Mouse (Mus musculus): ENCODE measurements around the gene Mkln1. TPM values are rescaled to one million over a fixed set of nuclear protein-coding genes. Genes with fewer than 3 reads are reported as not detected.

The Mkln1 gene
- polyA plus RNA-seq, 1 experiment from 2014 or later, result 178 TPM

- WGBS, result 93% methylated on average over 7 of the region's 7 CpGs
- H3K9me3 ChIP-seq, result no peaks in the 10 kb centered on the region
- H3K4me2 ChIP-seq (replicated peaks), result no peak overlapping the region
- H3K9ac ChIP-seq, result no peak overlapping the region
- no peak overlapping the region for H3K27ac ChIP-seq
- H3K36me3 ChIP-seq, result 0 out of 2 replicates have a peak, but pooled peaks cover 5% of the 10 kb centered on the region
- H3K27me3 ChIP-seq (replicated peaks), result no peaks in the 10 kb centered on the region
- no peak overlapping the region for H3K4me3 ChIP-seq (replicated peaks)
- ATAC-seq, result no peak
- H3K4me1 ChIP-seq (replicated peaks), result no peaks in the 10 kb centered on the region
Observed at GRCm38 (mm10) chr6:31489950-31490349, 91.4 kb downstream of the Mkln1 start.

DNA sequence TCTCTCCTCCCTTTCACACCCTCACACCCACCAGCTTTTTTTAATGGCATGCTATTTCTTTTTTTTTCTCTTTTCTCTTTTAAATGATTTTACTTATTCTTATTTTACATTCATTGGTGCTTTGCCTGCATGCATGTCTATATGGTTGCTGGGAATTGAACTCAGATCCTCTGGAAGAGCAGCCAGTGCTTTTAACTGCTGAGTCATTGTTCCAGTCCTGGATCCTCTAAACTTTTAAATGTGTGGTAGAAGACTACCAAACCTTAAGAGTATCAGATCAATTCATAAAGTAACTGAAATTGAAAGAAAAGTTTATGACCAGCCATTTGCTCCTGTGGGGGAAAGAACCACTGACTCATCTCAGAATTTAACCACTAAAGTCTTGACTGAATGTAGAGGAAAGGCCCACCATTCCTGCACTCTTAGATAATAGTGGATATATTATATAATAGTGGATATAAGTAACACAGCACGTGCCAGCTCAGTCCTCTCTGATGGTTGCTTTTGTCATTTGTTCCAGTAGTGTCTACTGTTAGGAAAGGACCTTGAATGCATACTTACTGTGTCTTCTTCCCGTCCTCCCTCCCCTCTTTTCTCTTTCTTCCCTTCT, 96.7 kb downstream of the Mkln1 start:
- H3K9ac ChIP-seq, result no peak overlapping the region
- H3K4me3 ChIP-seq (replicated peaks), result no peak overlapping the region
- no peaks in the 10 kb centered on the region for H3K27me3 ChIP-seq (replicated peaks)
- no peaks in the 10 kb centered on the region for H3K9me3 ChIP-seq
- WGBS, result 84% methylated on average over 2 of the region's 2 CpGs
- no peak for ATAC-seq
- no peak overlapping the region for H3K27ac ChIP-seq
- H3K4me1 ChIP-seq (replicated peaks), result no peaks in the 10 kb centered on the region
- H3K4me2 ChIP-seq (replicated peaks), result no peak overlapping the region
- H3K36me3 ChIP-seq, result peaks cover 6% of the 10 kb centered on the region; the same call in 1 of the 2 replicates

DNA sequence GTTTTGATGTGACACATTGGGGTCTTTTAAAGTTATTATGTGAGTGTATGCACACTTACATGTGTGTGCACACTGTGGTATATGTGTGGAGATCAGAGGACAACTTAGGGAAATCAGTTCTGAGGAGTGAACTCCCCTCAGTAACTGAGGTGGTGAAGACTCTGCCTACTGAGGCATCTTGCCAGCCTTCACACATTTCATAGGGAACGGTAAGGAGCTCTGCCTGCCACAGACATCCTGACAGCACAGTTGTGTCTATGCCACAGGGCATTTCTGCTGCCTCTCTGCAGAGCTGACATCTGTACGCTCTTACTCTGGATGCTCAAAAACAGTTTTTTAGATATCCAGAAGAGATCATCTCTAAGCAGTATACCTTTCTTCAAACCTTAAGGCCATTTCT, 97.7 kb downstream of the Mkln1 start:
- Histone ChIP-seq H3K9ac (no peak overlapping the region), H3K27ac (no peak overlapping the region), H3K4me1 (replicated peaks) (no peaks in the 10 kb centered on the region), H3K4me3 (replicated peaks) (no peak overlapping the region), H3K9me3 (no peaks in the 10 kb centered on the region), H3K4me2 (replicated peaks) (no peak overlapping the region), H3K27me3 (replicated peaks) (no peaks in the 10 kb centered on the region), H3K36me3 (peaks cover 4% of the 10 kb centered on the region; the same call in 1 of the 2 replicates)
- ATAC-seq, result no peak
- 94% methylated on average over 2 of the region's 2 CpGs for WGBS

DNA sequence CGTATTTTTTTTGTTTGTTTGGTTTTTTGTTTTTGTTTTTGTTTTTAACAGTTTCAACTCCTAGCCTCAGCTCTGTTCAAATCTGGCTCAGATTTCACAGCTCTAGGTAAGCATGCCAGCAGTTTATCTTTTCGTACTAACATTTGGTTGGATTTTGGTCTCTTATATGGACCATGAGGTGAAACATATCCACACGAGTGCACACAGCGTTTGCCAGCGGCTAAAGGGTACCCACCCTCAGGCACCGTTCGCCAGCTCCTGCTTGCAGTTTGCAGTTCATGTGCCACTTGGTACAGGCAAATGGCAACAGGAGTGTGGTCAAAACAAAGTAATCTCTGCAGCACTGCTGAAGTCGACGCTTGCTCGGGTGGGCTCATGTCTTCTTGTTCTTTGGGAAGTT, 101.3 kb downstream of the Mkln1 start:
- no peak for ATAC-seq
- H3K27me3 ChIP-seq (replicated peaks), result no peaks in the 10 kb centered on the region
- H3K4me2 ChIP-seq (replicated peaks), result no peak overlapping the region
- H3K9me3 ChIP-seq, result no peaks in the 10 kb centered on the region
- H3K9ac ChIP-seq, result no peak overlapping the region
- H3K36me3 ChIP-seq, result peaks cover 16% of the 10 kb centered on the region
- H3K4me1 ChIP-seq (replicated peaks), result no peaks in the 10 kb centered on the region
- WGBS, result 83% methylated on average over 10 of the region's 10 CpGs
- H3K4me3 ChIP-seq (replicated peaks), result no peak overlapping the region
- H3K27ac ChIP-seq, result no peak overlapping the region

DNA sequence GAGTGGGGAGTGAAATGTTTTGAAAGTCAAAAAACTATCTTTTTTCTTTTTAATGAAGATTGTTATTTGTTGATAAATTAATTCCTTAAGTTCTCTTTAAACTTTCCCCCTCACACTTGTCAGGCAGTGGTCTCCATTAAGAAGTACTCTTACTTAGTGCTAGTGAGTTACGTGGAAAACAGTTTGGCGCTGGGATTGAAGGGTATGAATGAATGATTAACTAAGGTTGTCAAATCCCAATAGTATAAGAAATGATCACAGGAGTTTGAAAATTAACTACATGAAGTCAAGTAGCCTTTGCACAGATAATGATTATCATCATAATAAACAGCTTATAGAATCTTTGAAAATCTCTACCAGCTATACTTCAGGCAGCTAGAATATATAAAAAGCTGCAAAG, 101.7 kb downstream of the Mkln1 start:
- ATAC-seq, result no peak
- no peak overlapping the region for H3K4me2 ChIP-seq (replicated peaks)
- no peak overlapping the region for H3K9ac ChIP-seq
- no peaks in the 10 kb centered on the region for H3K4me1 ChIP-seq (replicated peaks)
- H3K9me3 ChIP-seq, result no peaks in the 10 kb centered on the region
- H3K27me3 ChIP-seq (replicated peaks), result no peaks in the 10 kb centered on the region
- H3K4me3 ChIP-seq (replicated peaks), result no peak overlapping the region
- WGBS, result 70% methylated on average over 2 of the region's 2 CpGs
- H3K27ac ChIP-seq, result no peak overlapping the region
- peaks cover 16% of the 10 kb centered on the region for H3K36me3 ChIP-seq

DNA sequence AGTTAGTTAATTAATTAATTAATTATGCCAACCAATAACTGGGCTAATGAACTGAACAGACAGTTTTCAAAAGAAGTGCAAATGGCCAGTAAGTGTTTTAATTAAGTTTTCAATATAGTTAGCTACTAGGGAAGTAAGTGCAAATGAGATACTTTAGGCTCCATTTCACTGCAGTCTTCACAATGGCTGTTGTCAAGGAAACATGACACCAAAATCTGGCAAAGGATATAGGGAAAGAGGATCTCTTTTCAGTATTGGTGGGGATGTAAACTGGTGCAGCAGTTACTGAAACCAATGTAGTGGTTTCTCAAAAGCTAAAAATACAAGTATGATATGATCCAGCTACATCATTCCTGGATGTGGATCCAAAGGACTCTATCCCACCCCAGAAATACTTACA, 102.2 kb downstream of the Mkln1 start:
- no peak overlapping the region for H3K4me3 ChIP-seq (replicated peaks)
- no peaks in the 10 kb centered on the region for H3K4me1 ChIP-seq (replicated peaks)
- H3K4me2 ChIP-seq (replicated peaks), result no peak overlapping the region
- peaks cover 16% of the 10 kb centered on the region for H3K36me3 ChIP-seq
- no peak for ATAC-seq
- H3K27me3 ChIP-seq (replicated peaks), result no peaks in the 10 kb centered on the region
- no peak overlapping the region for H3K27ac ChIP-seq
- no peaks in the 10 kb centered on the region for H3K9me3 ChIP-seq
- H3K9ac ChIP-seq, result no peak overlapping the region

- no peaks in the 10 kb centered on the region for H3K27me3 ChIP-seq (replicated peaks)
- H3K27ac ChIP-seq, result no peak overlapping the region
- peaks cover 13% of the 10 kb centered on the region; the same call in 1 of the 2 replicates for H3K36me3 ChIP-seq
- no peak overlapping the region for H3K9ac ChIP-seq
- no peak overlapping the region for H3K4me3 ChIP-seq (replicated peaks)
- WGBS, result 89% methylated on average over 2 of the region's 2 CpGs
- no peaks in the 10 kb centered on the region for H3K9me3 ChIP-seq
- H3K4me2 ChIP-seq (replicated peaks), result no peak overlapping the region
- no peak for ATAC-seq
- no peaks in the 10 kb centered on the region for H3K4me1 ChIP-seq (replicated peaks)
Observed at GRCm38 (mm10) chr6:31502614-31503013, 104.1 kb downstream of the Mkln1 start.

GRCm38 (mm10) chr6:31513726-31514125, 115.2 kb downstream of the Mkln1 start:
- 71% methylated on average over 6 of the region's 6 CpGs for WGBS
- Histone ChIP-seq H3K36me3 (no peaks in the 10 kb centered on the region), H3K9me3 (no peaks in the 10 kb centered on the region), H3K4me3 (replicated peaks) (no peak overlapping the region), H3K4me2 (replicated peaks) (no peak overlapping the region), H3K9ac (no peak overlapping the region), H3K4me1 (replicated peaks) (no peaks in the 10 kb centered on the region), H3K27me3 (replicated peaks) (no peaks in the 10 kb centered on the region), H3K27ac (no peak overlapping the region)
- no peak for ATAC-seq

DNA sequence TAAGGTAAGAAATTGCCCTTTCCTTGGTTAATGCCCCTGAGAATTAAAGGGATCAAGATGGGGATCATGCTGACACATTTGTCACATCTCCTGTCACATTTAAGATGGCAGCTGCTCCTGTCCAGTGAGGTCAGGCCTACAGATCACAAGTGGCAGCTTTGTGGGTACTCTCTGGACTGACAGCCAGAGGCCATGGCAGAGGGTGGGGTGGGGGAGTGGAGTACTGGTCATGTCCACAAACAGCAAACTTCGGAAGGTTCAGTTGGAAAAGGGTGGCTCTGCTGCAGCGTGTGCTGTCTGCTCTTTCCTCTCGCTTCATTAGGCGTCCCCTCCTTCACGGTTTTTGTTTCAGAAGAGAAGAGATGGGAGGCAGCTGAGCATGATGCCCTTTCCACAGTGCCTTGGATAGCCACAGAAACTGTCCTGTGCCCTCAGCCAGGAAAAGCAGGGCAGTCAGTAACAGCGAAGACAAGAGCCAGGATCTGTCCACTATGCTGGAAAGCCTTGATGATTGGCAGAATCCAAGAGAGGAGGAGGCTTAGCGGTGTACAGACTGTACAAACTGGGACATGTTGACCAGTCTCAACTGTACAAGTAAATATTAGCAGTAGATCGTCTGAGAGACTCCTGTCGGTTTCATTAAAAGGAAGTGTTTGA, 119.3 kb downstream of the Mkln1 start:
- no peaks in the 10 kb centered on the region for H3K27me3 ChIP-seq (replicated peaks)

GRCm38 (mm10) chr6:31518338-31518698, 119.8 kb downstream of the Mkln1 start:
- H3K9me3 ChIP-seq, result no peaks in the 10 kb centered on the region
- H3K4me1 ChIP-seq (replicated peaks), result no peaks in the 10 kb centered on the region
- no peak overlapping the region for H3K4me2 ChIP-seq (replicated peaks)
- H3K4me3 ChIP-seq (replicated peaks), result no peak overlapping the region
- H3K9ac ChIP-seq, result no peak overlapping the region
- no peaks in the 10 kb centered on the region for H3K36me3 ChIP-seq
- WGBS, result 54% methylated on average over 2 of the region's 2 CpGs
- ATAC-seq, result no peak
- no peaks in the 10 kb centered on the region for H3K27me3 ChIP-seq (replicated peaks)
- no peak overlapping the region for H3K27ac ChIP-seq

More for the DNA sequence above, 119.3 kb downstream of the Mkln1 start:
- no peak for ATAC-seq
- Histone ChIP-seq H3K36me3 (no peaks in the 10 kb centered on the region), H3K4me3 (replicated peaks) (no peak overlapping the region), H3K4me2 (replicated peaks) (no peak overlapping the region), H3K9me3 (no peaks in the 10 kb centered on the region), H3K27ac (no peak overlapping the region), H3K4me1 (replicated peaks) (no peaks in the 10 kb centered on the region), H3K9ac (no peak overlapping the region)
- 66% methylated on average over 9 of the region's 9 CpGs for WGBS

DNA sequence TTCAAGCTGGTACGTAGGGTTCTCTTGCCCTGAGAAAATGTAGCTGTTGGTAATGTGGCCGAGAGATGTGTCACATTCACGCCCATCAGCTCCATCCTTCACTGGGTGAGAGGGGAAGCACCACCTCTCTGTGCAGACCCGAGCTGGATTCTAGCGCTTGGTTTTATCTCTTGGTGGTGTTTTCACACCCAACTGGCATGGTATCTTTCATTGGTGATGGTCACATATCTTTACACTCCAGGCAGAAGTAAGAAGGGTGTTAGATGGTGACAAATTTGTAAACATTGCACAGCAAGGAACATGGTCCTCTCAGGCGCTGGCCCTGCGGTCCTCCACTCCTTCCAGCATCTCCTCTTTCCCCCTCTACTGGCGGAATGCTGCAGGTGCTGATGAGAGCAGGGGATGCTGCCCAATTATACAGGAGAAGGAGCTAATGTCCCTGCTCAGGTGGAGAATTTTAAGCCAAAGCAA, 120.5 kb downstream of the Mkln1 start:
- no peak overlapping the region for H3K4me2 ChIP-seq (replicated peaks)
- H3K4me3 ChIP-seq (replicated peaks), result no peak overlapping the region
- peak; percentile 58 for ATAC-seq
- H3K4me1 ChIP-seq (replicated peaks), result no peaks in the 10 kb centered on the region
- H3K27ac ChIP-seq, result no peak overlapping the region
- H3K27me3 ChIP-seq (replicated peaks), result no peaks in the 10 kb centered on the region
- H3K9ac ChIP-seq, result no peak overlapping the region
- no peaks in the 10 kb centered on the region for H3K9me3 ChIP-seq
- WGBS, result 68% methylated on average over 8 of the region's 8 CpGs
- H3K36me3 ChIP-seq, result no peaks in the 10 kb centered on the region

- Histone ChIP-seq H3K4me1 (replicated peaks) (no peaks in the 10 kb centered on the region), H3K27ac (no peak overlapping the region), H3K9me3 (no peaks in the 10 kb centered on the region), H3K4me3 (replicated peaks) (no peak overlapping the region), H3K27me3 (replicated peaks) (no peaks in the 10 kb centered on the region), H3K36me3 (no peaks in the 10 kb centered on the region), H3K9ac (no peak overlapping the region), H3K4me2 (replicated peaks) (no peak overlapping the region)
- ATAC-seq, result no peak
- 68% methylated on average over 7 of the region's 7 CpGs for WGBS
Observed at GRCm38 (mm10) chr6:31520486-31521215, 122.1 kb downstream of the Mkln1 start.
